Mouse (Mus musculus): ENCODE data around the gene Eno4. TPM values are rescaled to one million over a fixed set of nuclear protein-coding genes. Genes with fewer than 3 reads are reported as not detected.

Gene Eno4
- total RNA-seq, 1 experiment from 2014 or later: not detected

GRCm38 (mm10) chr19:58968731-58969506 is 25.7 kb downstream of the Eno4 start:
- no peak for ATAC-seq (ENCODE audit: extremely low read depth, insufficient number of reproducible peaks, low FRiP score, poor library complexity, severe bottlenecking)

GRCm38 (mm10) chr19:58970826-58971225 is 27.6 kb downstream of the Eno4 start:
- no peak for ATAC-seq (ENCODE audit: extremely low read depth, insufficient number of reproducible peaks, low FRiP score, poor library complexity, severe bottlenecking)

GRCm38 (mm10) chr19:58974126-58974525 is 30.9 kb downstream of the Eno4 start:
- no peak for ATAC-seq (ENCODE audit: extremely low read depth, insufficient number of reproducible peaks, low FRiP score, poor library complexity, severe bottlenecking)

- no peak for ATAC-seq (ENCODE audit: extremely low read depth, insufficient number of reproducible peaks, low FRiP score, poor library complexity, severe bottlenecking)
Measured at GRCm38 (mm10) chr19:58975216-58975863, 32.1 kb downstream of the Eno4 start.

- no peak for ATAC-seq (ENCODE audit: extremely low read depth, insufficient number of reproducible peaks, low FRiP score, poor library complexity, severe bottlenecking)
Measured at GRCm38 (mm10) chr19:58978401-58979171, 35.4 kb downstream of the Eno4 start.

GRCm38 (mm10) chr19:58979436-58980055 is 36.3 kb downstream of the Eno4 start:
- ATAC-seq (ENCODE audit: extremely low read depth, insufficient number of reproducible peaks, low FRiP score, poor library complexity, severe bottlenecking): no peak

- no peak for ATAC-seq (ENCODE audit: extremely low read depth, insufficient number of reproducible peaks, low FRiP score, poor library complexity, severe bottlenecking)
Measured at GRCm38 (mm10) chr19:58980056-58980440, 36.8 kb downstream of the Eno4 start.

- no peak for ATAC-seq (ENCODE audit: extremely low read depth, insufficient number of reproducible peaks, low FRiP score, poor library complexity, severe bottlenecking)
Measured at GRCm38 (mm10) chr19:58981571-58981970, 38.3 kb downstream of the Eno4 start.

GRCm38 (mm10) chr19:59002827-59003226 is 59.6 kb downstream of the Eno4 start:
- ATAC-seq (ENCODE audit: extremely low read depth, insufficient number of reproducible peaks, low FRiP score, poor library complexity, severe bottlenecking): no peak

- ATAC-seq (ENCODE audit: extremely low read depth, insufficient number of reproducible peaks, low FRiP score, poor library complexity, severe bottlenecking): no peak
Measured at GRCm38 (mm10) chr19:59006577-59007340, 63.5 kb downstream of the Eno4 start.

- ATAC-seq (ENCODE audit: extremely low read depth, insufficient number of reproducible peaks, low FRiP score, poor library complexity, severe bottlenecking): no peak
Measured at GRCm38 (mm10) chr19:59010802-59011201, 67.6 kb downstream of the Eno4 start.

Other genes with a start within 250 kb of the Eno4 start
- not detected in 2 replicates for gene Pnliprp1, start 214.5 kb upstream of the Eno4 start, total RNA-seq (2017)
- gene Pnliprp2, start 183.7 kb upstream of the Eno4 start, total RNA-seq (2017): not detected in 2 replicates
- gene 1700019N19Rik, start 149.0 kb upstream of the Eno4 start, total RNA-seq (2017): not detected in 2 replicates
- 0.81 and 1.2 TPM in 2 replicates for gene Hspa12a, start 229 bp downstream of the Eno4 start, total RNA-seq (2017)
- gene Shtn1, start 132.7 kb downstream of the Eno4 start, total RNA-seq (2017): 0.81 and 0.86 TPM in 2 replicates
- not detected in 2 replicates for gene Vax1, start 226.6 kb downstream of the Eno4 start, total RNA-seq (2017)